Mouse (Mus musculus) embryo, embryonic 10 days (tissue): ENCODE data around the gene Uqcrq.
A peak's percentile ranks its signal among the peaks of the same experiment; 100 is the strongest.
"Not testable (repeated sequence)": the region's sequence is repeated elsewhere in the genome, so short reads cannot be mapped to it uniquely, and the experiment has no call there.

Experiments used
- DNase-seq: peaks from one replicate; pipeline ENCODE4 v3.0.0-alpha.2; 2015; ENCODE audit warnings: low spot score

Gene Uqcrq

GRCm38 (mm10) chr11:53451361-53451760 is 20.7 kb upstream of the Uqcrq start:
- no peak for DNase-seq

- no peak for DNase-seq
Measured at GRCm38 (mm10) chr11:53450070-53450705, 19.6 kb upstream of the Uqcrq start.

- DNase-seq = no peak
Measured at GRCm38 (mm10) chr11:53448529-53448928, 17.9 kb upstream of the Uqcrq start.

GRCm38 (mm10) chr11:53447996-53448395 is 17.4 kb upstream of the Uqcrq start:
- DNase-seq = no peak

- no peak for DNase-seq
Measured at GRCm38 (mm10) chr11:53446183-53446582, 15.6 kb upstream of the Uqcrq start.

GRCm38 (mm10) chr11:53445562-53445961 is 14.9 kb upstream of the Uqcrq start:
- DNase-seq = no peak

GRCm38 (mm10) chr11:53443861-53444260 is 13.2 kb upstream of the Uqcrq start:
- DNase-seq = peak; percentile 20

- peak; percentile 18 for DNase-seq
Measured at GRCm38 (mm10) chr11:53441921-53442320, 11.3 kb upstream of the Uqcrq start.

GRCm38 (mm10) chr11:53436338-53436737 is 5.7 kb upstream of the Uqcrq start:
- DNase-seq = no peak

- no peak for DNase-seq
Measured at GRCm38 (mm10) chr11:53435504-53435903, 4.9 kb upstream of the Uqcrq start.

- DNase-seq = no peak
Measured at GRCm38 (mm10) chr11:53433057-53433456, 2.4 kb upstream of the Uqcrq start.

- DNase-seq = peak; percentile 10
Measured at GRCm38 (mm10) chr11:53431347-53432056, 871 bp upstream of the Uqcrq start.

GRCm38 (mm10) chr11:53430300-53430669 is 346 bp downstream of the Uqcrq start:
- DNase-seq = peak; percentile 46

GRCm38 (mm10) chr11:53429182-53429581 is 1.4 kb downstream of the Uqcrq start:
- no peak for DNase-seq

- no peak for DNase-seq
Measured at GRCm38 (mm10) chr11:53428716-53429057, 1.9 kb downstream of the Uqcrq start.

GRCm38 (mm10) chr11:53427993-53428715 is 2.5 kb downstream of the Uqcrq start:
- no peak for DNase-seq

- DNase-seq = not testable (repeated sequence)
Measured at GRCm38 (mm10) chr11:53426914-53427313, 3.7 kb downstream of the Uqcrq start.

GRCm38 (mm10) chr11:53425711-53426255 is 4.8 kb downstream of the Uqcrq start:
- DNase-seq = no peak

GRCm38 (mm10) chr11:53425251-53425650 is 5.4 kb downstream of the Uqcrq start:
- no peak for DNase-seq

GRCm38 (mm10) chr11:53424826-53425225 is 5.8 kb downstream of the Uqcrq start:
- no peak for DNase-seq

- DNase-seq = no peak
Measured at GRCm38 (mm10) chr11:53423036-53423435, 7.6 kb downstream of the Uqcrq start, which contains the start of gene Leap2. Leap2 (minus strand) TSS chr11:53423170.

GRCm38 (mm10) chr11:53418048-53418447 is 12.6 kb downstream of the Uqcrq start:
- no peak for DNase-seq

GRCm38 (mm10) chr11:53413871-53414270 is 16.8 kb downstream of the Uqcrq start:
- no peak for DNase-seq
